Mouse (Mus musculus): ENCODE data around the gene Btg3. TPM values are rescaled to one million over a fixed set of nuclear protein-coding genes. Genes with fewer than 3 reads are reported as not detected.

Btg3 gene
- polyA plus RNA-seq, 1 experiment from 2014 or later = 42.7 TPM

Other genes starting within 250 kb of the Btg3 start
- gene Cxadr, start 75.7 kb downstream of the Btg3 start, polyA plus RNA-seq (2014; fragmentation: Nextera tagmentation; extraction: Ambion mirVana) = 13.2 and 14.7 TPM in 2 replicates
- 12.8 and 14.5 TPM in 2 replicates for gene D16Ertd472e, start 199.5 kb upstream of the Btg3 start, polyA plus RNA-seq (2014; fragmentation: Nextera tagmentation; extraction: Ambion mirVana)